Mouse (Mus musculus): ENCODE data around the gene Ccdc81. TPM values are rescaled to one million over a fixed set of nuclear protein-coding genes. Genes with fewer than 3 reads are reported as not detected.

The Ccdc81 gene
- 0.69 and 1.2 TPM in 2 replicates for polyA plus RNA-seq (2015; fragmentation: Nextera tagmentation; extraction: Ambion mirVana)

DNA sequence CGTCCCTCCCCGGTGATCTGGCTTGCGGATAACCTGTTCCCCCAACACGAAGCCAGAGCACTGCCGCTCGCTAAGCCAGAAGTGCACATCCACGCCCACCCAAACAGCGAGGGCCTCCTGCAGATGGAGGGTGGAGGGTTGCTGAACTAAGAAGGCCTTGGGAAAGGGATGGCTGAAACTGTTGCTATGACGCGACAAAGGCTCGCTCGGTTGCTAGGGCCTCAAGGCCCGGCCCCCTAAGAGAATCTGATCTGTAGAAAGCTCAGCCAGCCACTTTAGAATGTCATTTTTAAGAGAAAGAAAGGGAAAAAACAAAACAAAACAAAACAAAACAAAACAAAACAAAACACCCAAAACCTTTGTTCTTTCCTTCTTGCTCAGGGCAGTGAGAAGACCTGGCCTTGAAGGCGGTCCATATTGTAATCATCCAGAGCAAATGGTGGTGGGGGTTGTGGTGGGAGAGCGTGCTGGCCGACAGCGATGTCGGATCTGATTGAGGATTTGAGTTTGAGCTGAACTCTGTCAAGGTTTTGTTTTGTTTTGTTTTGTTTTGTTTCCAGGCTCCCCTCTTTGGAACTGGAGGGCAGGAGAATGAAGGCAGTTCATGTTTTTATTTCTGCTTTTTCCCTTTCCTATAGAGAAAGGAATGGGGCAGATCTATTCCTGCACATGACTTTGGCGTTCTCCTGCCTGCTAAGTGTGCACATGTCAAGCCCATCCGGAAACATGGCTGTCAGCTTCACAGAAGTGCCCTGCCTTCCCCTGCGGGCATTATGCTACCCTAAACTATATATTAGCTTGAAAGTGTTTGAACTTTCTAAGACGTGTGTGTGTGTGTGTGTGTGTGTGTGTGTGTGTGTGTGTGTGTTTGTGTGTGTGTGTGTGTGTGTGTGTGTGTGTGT, at the start of gene Ccdc81:
Ccdc81 (minus strand) TSS at position 188 of the 902 bp plus-strand sequence.
- Histone ChIP-seq H3K36me3 (ENCODE audit: control insufficient read depth, insufficient read depth, low read length) (no peaks in the 10 kb centered on the region), H3K4me1 (replicated peaks; ENCODE audit: control insufficient read depth, insufficient read depth, low read length) (no peaks in the 10 kb centered on the region), H3K4me2 (ENCODE audit: low read depth, low read length) (peak within 1 kb of the TSS; percentile 42), H3K27me3 (ENCODE audit: control insufficient read depth, insufficient read depth, low read depth, low read length) (no peaks in the 10 kb centered on the region), H3K27ac (ENCODE audit: low read length) (no peak within 1 kb of the TSS), H3K4me3 (ENCODE audit: low read length) (no peak within 1 kb of the TSS), H3K9me3 (ENCODE audit: control insufficient read depth, low read length) (no peaks in the 10 kb centered on the region), H3K9ac (ENCODE audit: low read length) (no peak within 1 kb of the TSS)
- WGBS, result 29% methylated on average over 22 of the region's 22 CpGs
- peak; percentile 64; the same call in 1 of the 2 replicates for ATAC-seq (ENCODE audit: low read depth)

DNA sequence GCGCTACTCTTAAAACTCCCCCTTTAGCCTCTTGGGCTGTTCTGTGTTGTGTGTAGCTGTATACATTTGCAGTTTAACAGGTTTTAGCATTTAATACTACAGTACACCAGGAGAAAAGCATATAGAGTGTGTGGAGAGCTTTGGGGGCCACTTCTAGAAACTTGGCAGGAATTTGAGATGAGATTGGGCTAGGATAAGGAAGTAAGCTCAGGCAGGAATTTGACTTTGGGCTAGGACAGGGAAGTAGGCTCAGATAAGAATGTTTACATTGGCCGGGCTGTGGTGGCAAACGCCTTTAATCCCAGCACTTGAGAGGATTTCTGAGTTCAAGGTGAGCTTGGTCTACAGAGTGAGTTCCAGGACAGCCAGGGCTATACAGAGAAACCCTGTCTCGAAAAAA, 46.0 kb upstream of the Ccdc81 start:
- ATAC-seq (ENCODE audit: low read depth), result peak; percentile 67
- Histone ChIP-seq H3K4me2 (ENCODE audit: low read depth, low read length) (no peak overlapping the region), H3K36me3 (ENCODE audit: control insufficient read depth, insufficient read depth, low read length) (no peaks in the 10 kb centered on the region), H3K9me3 (ENCODE audit: control insufficient read depth, low read length) (no peaks in the 10 kb centered on the region; the same call in 1 of the 2 replicates), H3K27me3 (ENCODE audit: control insufficient read depth, insufficient read depth, low read depth, low read length) (no peaks in the 10 kb centered on the region), H3K4me1 (replicated peaks; ENCODE audit: control insufficient read depth, insufficient read depth, low read length) (no peaks in the 10 kb centered on the region), H3K27ac (ENCODE audit: low read length) (no peak overlapping the region), H3K9ac (ENCODE audit: low read length) (no peak overlapping the region), H3K4me3 (ENCODE audit: low read length) (no peak overlapping the region)
- 39% methylated on average over 4 of the region's 4 CpGs for WGBS

GRCm38 (mm10) chr7:89948026-89948425, 44.6 kb upstream of the Ccdc81 start:
- Histone ChIP-seq H3K9ac (ENCODE audit: low read length) (no peak overlapping the region), H3K36me3 (ENCODE audit: control insufficient read depth, insufficient read depth, low read length) (no peaks in the 10 kb centered on the region), H3K27me3 (ENCODE audit: control insufficient read depth, insufficient read depth, low read depth, low read length) (no peaks in the 10 kb centered on the region), H3K4me1 (replicated peaks; ENCODE audit: control insufficient read depth, insufficient read depth, low read length) (no peaks in the 10 kb centered on the region), H3K9me3 (ENCODE audit: control insufficient read depth, low read length) (no peaks in the 10 kb centered on the region; the same call in 1 of the 2 replicates), H3K27ac (ENCODE audit: low read length) (no peak overlapping the region), H3K4me2 (ENCODE audit: low read depth, low read length) (no peak overlapping the region), H3K4me3 (ENCODE audit: low read length) (no peak overlapping the region)
- no peak for ATAC-seq (ENCODE audit: low read depth)
- 67% methylated on average over 7 of the region's 7 CpGs for WGBS

- peak within 1 kb of the TSS; percentile 69 for H3K4me2 ChIP-seq (ENCODE audit: low read depth, low read length)
- no peaks in the 10 kb centered on the region for H3K9me3 ChIP-seq (ENCODE audit: control insufficient read depth, low read length)
- peaks cover 9% of the 10 kb centered on the region for H3K4me1 ChIP-seq (replicated peaks; ENCODE audit: control insufficient read depth, insufficient read depth, low read length)
- H3K9ac ChIP-seq (ENCODE audit: low read length), result peak within 1 kb of the TSS; percentile 87
- peak; percentile 100 for ATAC-seq (ENCODE audit: low read depth)
- H3K36me3 ChIP-seq (ENCODE audit: control insufficient read depth, insufficient read depth, low read length), result no peaks in the 10 kb centered on the region
- peak within 1 kb of the TSS; percentile 81 for H3K4me3 ChIP-seq (ENCODE audit: low read length)
- under 1% methylated on average over 45 of the region's 45 CpGs for WGBS
- no peaks in the 10 kb centered on the region for H3K27me3 ChIP-seq (ENCODE audit: control insufficient read depth, insufficient read depth, low read depth, low read length)
- peak within 1 kb of the TSS; percentile 78 for H3K27ac ChIP-seq (ENCODE audit: low read length)
These were observed 37.4 kb upstream of the Ccdc81 start, which contains the start of gene Hikeshi for GRCm38 (mm10) chr7:89940571-89941463. Hikeshi (minus strand) TSS chr7:89941204.

- Histone ChIP-seq H3K27ac (ENCODE audit: low read length) (no peak overlapping the region; the same call in 1 of the 2 replicates), H3K4me1 (replicated peaks; ENCODE audit: control insufficient read depth, insufficient read depth, low read length) (peaks cover 9% of the 10 kb centered on the region)
These were observed 36.3 kb upstream of the Ccdc81 start for GRCm38 (mm10) chr7:89939497-89940353.

GRCm38 (mm10) chr7:89923441-89924180, 20.2 kb upstream of the Ccdc81 start:
- no peak for ATAC-seq (ENCODE audit: low read depth)
- Histone ChIP-seq H3K9ac (ENCODE audit: low read length) (no peak overlapping the region), H3K27ac (ENCODE audit: low read length) (no peak overlapping the region), H3K36me3 (ENCODE audit: control insufficient read depth, insufficient read depth, low read length) (peaks cover 2% of the 10 kb centered on the region; the same call in 1 of the 2 replicates), H3K9me3 (ENCODE audit: control insufficient read depth, low read length) (no peaks in the 10 kb centered on the region), H3K4me1 (replicated peaks; ENCODE audit: control insufficient read depth, insufficient read depth, low read length) (no peaks in the 10 kb centered on the region), H3K4me3 (ENCODE audit: low read length) (no peak overlapping the region), H3K27me3 (ENCODE audit: control insufficient read depth, insufficient read depth, low read depth, low read length) (no peaks in the 10 kb centered on the region), H3K4me2 (ENCODE audit: low read depth, low read length) (no peak overlapping the region)
- 94% methylated on average over 15 of the region's 15 CpGs for WGBS

More at GRCm38 (mm10) chr7:89939497-89940353, 36.3 kb upstream of the Ccdc81 start:
- Histone ChIP-seq H3K36me3 (ENCODE audit: control insufficient read depth, insufficient read depth, low read length) (peaks cover 1% of the 10 kb centered on the region; the same call in 1 of the 2 replicates), H3K9me3 (ENCODE audit: control insufficient read depth, low read length) (no peaks in the 10 kb centered on the region), H3K27me3 (ENCODE audit: control insufficient read depth, insufficient read depth, low read depth, low read length) (no peaks in the 10 kb centered on the region), H3K4me3 (ENCODE audit: low read length) (peak overlapping the region; percentile 81), H3K9ac (ENCODE audit: low read length) (peak overlapping the region; percentile 87), H3K4me2 (ENCODE audit: low read depth, low read length) (peak overlapping the region; percentile 69)
- WGBS, result 45% methylated on average over 15 of the region's 15 CpGs
- ATAC-seq (ENCODE audit: low read depth), result no peak

GRCm38 (mm10) chr7:89917776-89918175, 14.3 kb upstream of the Ccdc81 start:
- Histone ChIP-seq H3K4me3 (ENCODE audit: low read length) (no peak overlapping the region), H3K4me2 (ENCODE audit: low read depth, low read length) (no peak overlapping the region), H3K9me3 (ENCODE audit: control insufficient read depth, low read length) (no peaks in the 10 kb centered on the region), H3K4me1 (replicated peaks; ENCODE audit: control insufficient read depth, insufficient read depth, low read length) (no peaks in the 10 kb centered on the region), H3K9ac (ENCODE audit: low read length) (no peak overlapping the region), H3K27me3 (ENCODE audit: control insufficient read depth, insufficient read depth, low read depth, low read length) (no peaks in the 10 kb centered on the region), H3K27ac (ENCODE audit: low read length) (no peak overlapping the region), H3K36me3 (ENCODE audit: control insufficient read depth, insufficient read depth, low read length) (peaks cover 12% of the 10 kb centered on the region)
- 89% methylated on average over 4 of the region's 4 CpGs for WGBS
- ATAC-seq (ENCODE audit: low read depth), result no peak

- Histone ChIP-seq H3K4me3 (ENCODE audit: low read length) (no peak overlapping the region), H3K4me2 (ENCODE audit: low read depth, low read length) (no peak overlapping the region), H3K36me3 (ENCODE audit: control insufficient read depth, insufficient read depth, low read length) (peaks cover 12% of the 10 kb centered on the region), H3K4me1 (replicated peaks; ENCODE audit: control insufficient read depth, insufficient read depth, low read length) (no peaks in the 10 kb centered on the region), H3K27ac (ENCODE audit: low read length) (no peak overlapping the region), H3K27me3 (ENCODE audit: control insufficient read depth, insufficient read depth, low read depth, low read length) (no peaks in the 10 kb centered on the region), H3K9ac (ENCODE audit: low read length) (no peak overlapping the region), H3K9me3 (ENCODE audit: control insufficient read depth, low read length) (no peaks in the 10 kb centered on the region)
- WGBS, result 86% methylated on average over 5 of the region's 5 CpGs
- ATAC-seq (ENCODE audit: low read depth), result no peak
These were observed 13.3 kb upstream of the Ccdc81 start for GRCm38 (mm10) chr7:89916711-89917110.
